Mouse (Mus musculus) heart, postnatal 25 days (tissue): ENCODE data around the gene Hsd17b3. TPM values are rescaled to one million over a fixed set of nuclear protein-coding genes. Genes with fewer than 3 reads are reported as not detected.
"Not testable (repeated sequence)": the region's sequence is repeated elsewhere in the genome, so short reads cannot be mapped to it uniquely, and the experiment has no call there.

Source experiments
- DNase-seq: peaks from one replicate; pipeline ENCODE4 v3.0.0; 2022; ENCODE audit warnings: low spot score
- intact Hi-C: fragments of 180-260 bp; cut with DNase I; formaldehyde crosslinking; loops from one replicate; pipeline ENCODE4 v1.15.1; 2025
- total RNA-seq, 2 experiments: library from RNA; stranded (reverse); gene quantifications; 2 replicates each; pipeline ENCODE4 v1.2.3; 2021

The Hsd17b3 gene
- total RNA-seq, 2 experiments from 2014 or later = not detected

DNA sequence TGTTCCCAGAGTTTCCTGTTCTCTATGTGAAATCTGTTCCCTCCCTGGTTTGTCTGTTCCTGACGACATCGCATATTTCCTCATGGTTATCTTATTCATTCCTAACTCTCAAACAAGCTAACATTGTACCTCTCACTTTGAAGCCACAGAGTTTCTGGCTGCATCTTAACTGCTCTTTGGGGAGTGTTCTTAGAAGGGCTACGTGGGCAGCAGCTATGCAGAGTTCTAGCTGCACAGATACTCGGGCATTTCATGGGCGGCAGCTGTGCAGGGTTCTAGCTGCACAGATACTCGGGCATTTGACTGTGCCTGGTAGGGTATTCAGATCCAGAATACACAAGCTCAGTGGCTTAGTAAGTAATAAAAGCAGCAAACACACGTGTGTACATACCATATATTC, 973 bp downstream of the Hsd17b3 start:
- intact Hi-C loops = no loop called here
- no peak for DNase-seq

DNA sequence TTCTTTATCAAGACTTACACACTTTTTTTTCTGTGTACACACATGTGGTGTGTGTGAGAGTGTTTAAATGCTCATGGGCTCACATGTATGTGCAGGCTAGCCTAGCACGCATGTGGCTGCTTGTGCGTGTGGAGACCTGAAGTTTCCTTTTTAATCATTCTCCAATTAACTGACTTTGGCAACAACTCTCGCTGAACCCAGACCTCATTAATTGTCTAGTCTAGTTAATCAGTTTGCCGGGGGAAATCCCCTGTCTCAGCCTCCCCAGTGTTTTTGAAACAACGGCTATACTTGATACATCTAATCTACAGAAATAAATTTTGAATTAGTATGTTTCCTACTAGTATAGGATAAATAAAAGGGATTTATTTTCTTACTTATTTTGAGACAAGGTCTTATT, 3.0 kb downstream of the Hsd17b3 start:
- DNase-seq = no peak
- intact Hi-C loops = no loop called here

DNA sequence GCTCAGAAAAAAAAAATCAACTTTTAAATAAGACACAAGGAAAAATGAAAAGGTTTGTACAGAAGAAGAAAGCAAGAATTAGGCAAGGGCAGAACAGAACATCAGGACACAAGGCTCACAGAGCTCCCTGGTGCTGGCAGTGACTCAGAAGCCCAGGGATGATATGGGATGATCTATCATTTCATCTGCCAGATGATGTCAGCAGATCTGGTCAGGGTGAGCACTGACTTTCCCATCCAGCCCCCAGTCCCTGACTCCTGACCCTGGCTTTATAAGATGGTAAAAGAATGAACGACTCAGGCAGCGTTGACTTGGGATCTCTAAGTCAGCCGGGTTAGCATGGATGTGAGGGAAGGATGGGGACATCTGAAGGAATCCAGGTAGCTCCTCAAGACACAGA, 5.7 kb downstream of the Hsd17b3 start:
- DNase-seq = no peak
- intact Hi-C loops = no loop called here

DNA sequence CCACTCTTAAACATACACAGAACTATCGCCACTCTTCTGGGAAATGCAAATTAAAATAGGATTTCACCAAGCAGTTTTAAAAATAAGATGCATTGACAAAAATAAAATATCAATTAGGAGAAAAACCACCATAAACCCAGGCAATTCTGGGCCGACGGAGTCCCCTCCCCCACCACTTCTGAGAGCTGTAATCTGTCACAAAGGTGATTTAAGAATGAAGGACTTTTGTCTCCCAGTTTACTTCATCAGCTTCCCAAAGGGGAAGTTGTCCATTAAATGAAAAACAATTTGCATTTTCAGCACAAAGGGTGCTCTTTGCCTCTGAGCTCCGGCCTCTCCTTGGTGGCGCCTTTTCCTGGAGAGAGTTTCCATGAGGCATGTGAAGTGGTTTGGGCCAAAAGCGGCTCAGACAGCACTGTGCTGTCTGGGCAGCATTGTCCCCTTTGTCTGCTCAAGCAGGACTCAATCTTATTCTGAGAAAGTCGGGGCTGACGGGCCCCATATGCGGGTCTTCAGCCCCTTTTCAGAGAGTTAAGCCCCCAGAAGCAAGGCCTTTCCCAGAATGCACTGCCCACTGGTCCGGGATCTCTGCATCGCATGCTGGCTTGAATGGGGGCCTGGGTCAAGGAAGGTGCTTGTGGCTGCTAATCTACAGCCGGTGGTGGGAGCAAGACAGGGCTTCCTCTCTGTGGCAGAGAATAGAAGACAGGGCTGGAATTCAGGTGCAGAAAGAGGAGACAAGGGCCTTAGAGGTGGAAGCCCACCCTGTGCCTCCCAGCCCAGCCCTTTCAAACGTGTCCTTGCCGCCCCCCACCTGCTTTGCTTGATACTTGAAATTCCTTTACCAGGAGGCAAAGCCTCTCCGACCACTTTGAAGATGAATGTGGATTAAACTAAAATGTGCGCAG, 7.8 kb downstream of the Hsd17b3 start:
- intact Hi-C loops = no loop called here

DNA sequence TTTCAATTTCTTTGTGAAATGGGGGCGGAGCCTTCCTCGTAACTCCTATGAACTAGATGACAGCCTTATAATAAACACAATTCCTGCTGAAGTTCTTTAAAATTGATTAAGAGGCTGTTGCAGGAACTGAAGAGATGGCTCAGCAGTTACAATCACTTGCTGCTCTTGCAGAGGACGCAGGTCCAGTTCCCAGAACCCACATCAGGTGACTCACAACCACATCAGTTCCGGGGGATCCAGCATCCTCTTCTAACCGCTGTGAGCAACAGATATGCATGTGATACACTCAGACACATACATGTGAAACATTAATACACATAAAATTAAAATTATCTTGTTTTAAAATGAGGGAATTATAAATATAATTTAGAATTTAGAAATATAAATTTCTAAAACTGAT, 11.4 kb downstream of the Hsd17b3 start:
- DNase-seq = no peak
- intact Hi-C loops = no loop called here

More for the DNA sequence above, 7.8 kb downstream of the Hsd17b3 start:
- no peak for DNase-seq

DNA sequence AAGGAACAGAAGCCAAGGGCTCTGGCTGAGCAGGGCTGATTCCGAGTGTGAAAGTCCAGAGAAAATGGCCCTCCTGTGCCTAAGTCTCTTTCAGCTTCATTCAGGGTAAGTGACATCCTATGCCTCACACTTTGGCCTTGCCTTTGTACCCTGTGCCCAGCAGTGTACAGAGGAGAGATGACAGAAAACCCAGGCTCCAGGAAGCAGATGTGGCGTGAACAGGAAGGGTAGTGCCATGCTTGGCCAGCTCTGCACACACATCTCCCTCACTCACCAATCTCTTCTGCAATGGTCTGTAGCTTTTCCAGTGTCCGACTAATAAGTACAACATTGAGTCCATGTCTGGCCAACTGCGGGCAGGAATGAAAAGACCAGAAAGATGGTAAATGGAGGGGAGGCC, 13.0 kb downstream of the Hsd17b3 start:
- intact Hi-C loops = no loop called here
- DNase-seq = no peak

DNA sequence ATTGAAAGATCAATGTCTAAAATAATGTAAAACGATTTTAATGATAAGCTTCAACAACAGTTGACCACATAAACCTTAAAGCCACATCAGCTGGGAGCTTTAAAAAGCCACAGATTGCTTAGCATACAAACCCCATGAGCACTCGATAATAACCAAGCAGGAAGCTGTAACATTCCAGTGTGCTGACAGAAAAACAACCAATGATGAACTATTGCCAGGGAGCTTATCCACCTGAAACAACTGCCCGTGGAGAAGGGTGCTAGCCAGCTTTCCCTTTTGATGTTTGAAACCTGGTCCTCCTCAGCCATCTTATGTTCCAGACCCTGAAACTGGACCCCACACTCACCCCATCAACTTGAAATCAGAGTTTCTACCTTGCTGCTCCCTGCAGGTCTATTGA, 22.4 kb downstream of the Hsd17b3 start:
- no peak for DNase-seq
- intact Hi-C loops = no loop called here

DNA sequence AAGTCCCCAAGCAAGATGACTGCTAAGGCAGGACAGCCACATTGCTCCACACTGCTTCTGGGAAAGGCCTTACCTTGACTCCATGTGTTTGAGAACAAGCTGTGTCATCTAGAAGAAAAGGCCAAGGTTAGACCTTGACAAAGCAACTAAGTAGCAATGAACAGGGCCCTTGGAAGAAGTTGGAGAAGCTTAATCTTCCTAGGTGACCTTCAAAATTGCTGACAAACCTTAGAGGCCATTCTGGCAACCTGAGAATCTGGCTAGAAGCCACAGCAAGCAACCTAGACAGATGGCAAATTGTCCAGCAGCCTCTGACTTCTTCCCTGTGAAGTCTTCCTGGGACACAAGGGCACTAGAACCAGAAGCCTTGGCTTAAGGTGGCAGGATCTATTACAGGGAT, 24.8 kb downstream of the Hsd17b3 start:
- no peak for DNase-seq
- intact Hi-C loops = no loop called here

DNA sequence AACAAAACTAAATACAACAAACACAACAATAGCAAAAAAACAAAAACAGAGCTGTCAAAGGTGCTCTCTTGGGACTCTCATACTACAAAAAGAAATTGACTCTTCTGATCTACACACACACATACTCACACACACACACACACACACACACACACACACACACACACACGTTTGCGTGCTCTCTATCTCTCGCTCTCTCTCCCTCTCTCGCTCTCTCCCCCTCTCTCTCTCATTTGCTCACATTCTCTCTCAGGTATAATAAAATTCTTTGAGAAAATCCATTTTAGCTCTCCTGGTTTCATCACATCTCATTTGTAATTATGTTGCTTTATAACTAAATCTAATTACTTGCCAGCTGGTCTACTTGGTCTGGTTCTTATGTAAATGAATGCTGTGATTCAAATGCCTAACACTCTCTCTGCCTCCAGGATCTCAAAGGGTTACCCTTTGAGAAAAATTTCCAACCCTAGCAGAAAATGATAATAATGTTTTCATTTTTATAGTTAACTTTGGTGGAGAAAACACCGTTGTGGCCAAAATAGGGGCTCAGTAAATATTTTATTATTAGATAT, 28.0 kb downstream of the Hsd17b3 start:
- no peak for DNase-seq
- intact Hi-C loops = no loop called here

DNA sequence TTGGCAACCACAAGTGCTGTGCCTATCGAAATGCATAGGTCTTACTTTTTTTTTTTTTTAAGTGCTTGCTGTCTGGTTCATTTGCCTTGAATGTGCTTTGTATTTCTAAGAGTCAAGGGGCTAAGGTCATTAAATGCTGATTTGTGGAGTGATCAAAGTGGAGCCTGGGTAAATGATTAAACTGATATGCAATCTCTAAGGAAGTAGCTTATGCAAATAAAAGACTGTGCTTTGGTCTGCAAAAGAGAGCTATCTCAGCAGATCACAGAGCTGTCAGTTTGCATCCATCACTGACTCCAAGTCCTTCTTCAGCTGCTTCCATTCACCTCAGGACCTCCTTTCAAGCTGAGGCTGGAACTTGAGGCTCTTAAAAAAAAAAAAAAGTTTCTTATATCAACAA, 35.1 kb downstream of the Hsd17b3 start:
- intact Hi-C loops = loop anchor here (5.0 kb wide), 1 partner anchor 38 kb away; no protein-coding TSS in a partner anchor
- DNase-seq = no peak

DNA sequence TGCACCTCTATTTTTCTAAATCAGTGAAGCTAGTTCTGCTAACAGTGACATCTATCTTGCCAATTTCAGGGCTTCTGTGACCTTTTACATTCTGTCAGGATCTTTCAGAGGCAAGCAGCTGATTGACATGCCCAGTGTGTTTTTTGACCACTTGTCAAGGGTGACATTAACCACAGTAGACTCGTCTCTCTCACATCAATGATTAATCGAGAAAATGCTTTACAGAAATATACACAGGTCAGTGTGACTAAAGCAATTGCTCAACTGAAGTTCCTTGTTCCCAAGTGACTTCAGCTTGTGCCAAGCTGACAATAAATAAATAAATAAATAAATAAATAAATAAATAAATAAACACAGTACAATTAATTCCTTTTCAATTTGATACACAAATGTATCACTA, 36.7 kb downstream of the Hsd17b3 start:
- intact Hi-C loops = loop anchor here (5.0 kb wide), 1 partner anchor 40 kb away; no protein-coding TSS in a partner anchor
- not testable (repeated sequence) for DNase-seq

DNA sequence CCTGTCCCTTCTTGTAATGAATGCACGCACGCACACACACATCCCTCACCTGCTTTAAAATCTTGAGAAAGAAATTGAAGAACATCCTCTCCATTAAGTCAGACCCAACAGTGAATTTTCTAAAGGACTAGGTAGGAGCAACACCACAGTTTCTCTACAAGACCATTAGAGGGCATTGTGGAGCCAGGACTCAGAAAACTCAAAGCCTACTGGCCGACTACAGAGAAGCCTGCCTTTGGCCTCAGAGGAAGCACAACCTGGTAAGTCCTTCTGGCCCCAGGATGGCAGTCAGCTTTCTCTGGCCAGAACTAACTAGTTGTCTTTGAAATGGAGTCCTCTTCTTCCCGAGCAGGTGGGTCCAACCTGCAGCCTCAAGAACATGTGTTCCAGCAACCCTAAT, 38.1 kb downstream of the Hsd17b3 start:
- intact Hi-C loops = loop anchor here (5.0 kb wide), 1 partner anchor 41 kb away; no protein-coding TSS in a partner anchor
- no peak for DNase-seq

DNA sequence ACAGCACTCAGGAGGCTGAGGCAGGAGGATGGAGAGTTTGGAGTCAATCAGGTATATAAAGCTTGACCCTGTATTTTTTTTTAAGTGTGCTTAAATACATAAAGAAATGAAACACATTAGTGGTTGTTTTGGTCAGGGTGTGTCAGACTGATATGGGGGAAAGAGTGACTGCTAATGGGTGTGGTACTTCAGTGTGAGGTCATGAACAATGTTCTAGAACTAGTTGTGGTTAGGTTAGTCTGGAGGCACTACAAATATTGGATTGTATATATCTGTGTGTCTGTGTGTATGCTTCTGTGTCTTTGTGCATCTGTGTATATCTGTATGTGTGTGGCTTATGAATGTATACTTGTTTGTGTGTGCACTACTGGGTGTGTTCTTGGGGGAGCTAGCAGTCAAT, 39.5 kb downstream of the Hsd17b3 start:
- intact Hi-C loops = no loop called here
- no peak for DNase-seq

DNA sequence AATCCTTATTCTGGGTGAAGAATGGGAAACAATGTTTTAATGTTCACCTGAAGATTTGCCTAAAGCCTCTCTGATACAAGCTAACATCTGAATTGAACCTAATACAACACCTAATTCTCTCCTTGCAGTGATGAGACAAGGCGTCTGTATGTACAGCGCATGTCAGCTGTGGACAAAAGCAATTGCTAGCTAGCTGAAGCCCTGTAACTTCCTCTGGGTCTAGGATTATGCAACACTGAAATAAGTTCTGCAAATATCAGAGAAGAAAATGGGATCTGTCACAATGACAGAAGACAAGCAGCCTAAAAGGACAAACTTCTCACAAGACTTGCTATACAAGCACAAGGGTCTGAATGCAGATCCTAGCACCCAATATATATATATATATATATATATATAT, 40.6 kb downstream of the Hsd17b3 start:
- intact Hi-C loops = no loop called here
- no peak for DNase-seq

DNA sequence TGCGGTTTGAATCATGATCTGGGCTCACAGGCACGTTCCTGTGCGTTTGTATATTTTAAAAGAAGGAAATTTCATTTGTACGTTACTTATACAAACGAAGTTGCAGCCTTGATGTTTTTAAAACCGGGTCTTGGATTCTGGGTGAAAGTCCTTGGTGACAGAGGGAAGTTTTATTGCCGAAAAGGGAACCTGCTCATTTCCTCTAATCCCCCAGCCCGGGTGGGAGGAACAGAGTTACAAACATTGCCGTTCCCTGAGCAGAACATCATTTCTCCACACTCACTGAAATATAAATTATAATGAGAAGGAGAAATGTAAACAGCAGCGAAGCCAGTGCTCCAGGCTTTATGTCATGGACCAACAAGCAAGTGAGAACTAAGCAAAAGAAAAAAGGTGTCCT, 49.1 kb downstream of the Hsd17b3 start:
- DNase-seq = no peak
- intact Hi-C loops = loop anchor here (5.0 to 10.0 kb wide), 4 partner anchors 188 to 675 kb away; no protein-coding TSS in a partner anchor

DNA sequence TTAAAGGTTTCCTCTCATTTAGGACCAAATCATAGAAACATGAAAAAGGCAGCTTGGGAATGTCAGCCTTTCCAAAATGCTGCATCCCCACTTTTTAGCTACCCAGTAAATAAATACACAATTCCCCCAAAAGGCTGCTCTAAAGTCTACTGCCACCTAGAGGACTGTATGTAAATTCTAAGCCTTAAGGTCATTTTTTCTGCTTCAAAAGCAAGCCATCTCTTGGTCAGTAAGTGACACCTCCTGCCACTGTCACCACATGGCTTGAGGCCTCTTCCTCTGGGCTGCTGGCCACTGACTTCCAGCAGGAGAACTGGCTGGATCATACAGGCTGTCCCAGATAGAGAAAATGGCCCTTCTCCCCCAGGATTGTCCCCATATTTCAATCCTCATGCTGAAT, 50.9 kb downstream of the Hsd17b3 start:
- intact Hi-C loops = loop anchor here (5.0 to 10.0 kb wide), 4 partner anchors 186 to 673 kb away; no protein-coding TSS in a partner anchor
- DNase-seq = no peak

DNA sequence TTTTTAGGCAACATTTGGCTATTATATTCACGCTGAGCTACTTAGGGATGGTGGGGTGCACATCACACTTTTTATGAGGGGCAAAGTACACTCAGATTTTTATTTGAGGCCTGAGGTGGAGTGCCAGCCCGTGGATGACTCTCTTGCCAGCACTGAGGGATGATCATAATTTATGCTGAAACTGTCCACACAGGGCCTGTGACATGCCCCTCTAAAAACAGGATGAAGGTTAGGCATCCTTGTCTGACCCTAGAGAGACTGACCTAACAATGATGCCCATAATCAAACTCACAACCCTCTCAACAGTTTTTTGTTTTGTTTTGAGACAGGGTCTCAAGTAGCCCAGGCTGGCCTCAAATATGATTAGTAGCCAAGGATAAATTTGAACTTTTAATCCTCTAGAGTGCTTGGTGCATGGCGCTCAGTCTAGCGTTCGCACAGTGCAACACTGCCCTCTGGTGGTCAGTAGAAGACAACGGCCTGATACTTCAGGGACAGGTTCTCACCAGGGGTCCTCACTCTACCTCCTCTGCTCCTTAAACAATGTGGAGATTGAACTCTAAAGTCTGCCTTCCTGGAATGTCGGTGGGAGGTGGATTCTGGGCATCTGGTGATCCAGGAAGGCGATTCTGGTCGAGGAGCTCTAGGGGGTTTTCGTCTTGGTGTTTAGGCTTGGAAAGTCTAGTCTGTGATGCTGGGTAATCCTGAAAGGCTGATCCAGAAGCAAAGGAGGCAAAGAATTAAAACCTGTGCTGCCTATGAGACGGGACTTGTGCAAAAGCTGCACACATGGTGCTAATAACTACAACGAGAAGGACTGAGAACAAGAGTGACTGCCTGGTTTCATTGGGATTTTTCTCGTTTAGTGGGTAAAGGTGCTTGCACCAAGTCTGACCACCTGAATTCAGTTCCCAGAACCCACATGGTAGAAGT, 52.7 kb downstream of the Hsd17b3 start:
- intact Hi-C loops = loop anchor here (5.0 to 10.0 kb wide), 4 partner anchors 184 to 672 kb away; no protein-coding TSS in a partner anchor
- no peak for DNase-seq

DNA sequence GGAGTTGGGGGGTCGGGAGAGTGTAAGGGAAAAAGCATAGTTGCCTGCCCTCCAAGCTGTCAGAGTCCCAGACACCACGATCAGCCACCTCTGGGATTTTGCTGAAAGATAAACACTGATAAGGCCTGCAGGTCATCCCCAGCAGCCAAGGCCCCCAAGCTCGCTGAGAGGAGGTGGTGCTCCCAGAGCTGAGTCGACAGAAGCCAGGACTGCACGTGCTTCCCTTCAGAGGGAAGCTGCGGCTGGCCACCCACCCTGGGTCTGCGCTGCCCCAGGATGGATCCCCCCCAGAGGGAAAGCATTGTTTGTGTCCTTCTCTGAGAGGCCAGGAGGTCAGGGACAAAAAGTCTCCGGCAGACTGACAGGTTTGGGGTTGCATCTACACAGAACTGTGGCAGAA, 54.0 kb downstream of the Hsd17b3 start:
- no peak for DNase-seq
- intact Hi-C loops = loop anchor here (5.0 to 10.0 kb wide), 4 partner anchors 183 to 670 kb away; no protein-coding TSS in a partner anchor

DNA sequence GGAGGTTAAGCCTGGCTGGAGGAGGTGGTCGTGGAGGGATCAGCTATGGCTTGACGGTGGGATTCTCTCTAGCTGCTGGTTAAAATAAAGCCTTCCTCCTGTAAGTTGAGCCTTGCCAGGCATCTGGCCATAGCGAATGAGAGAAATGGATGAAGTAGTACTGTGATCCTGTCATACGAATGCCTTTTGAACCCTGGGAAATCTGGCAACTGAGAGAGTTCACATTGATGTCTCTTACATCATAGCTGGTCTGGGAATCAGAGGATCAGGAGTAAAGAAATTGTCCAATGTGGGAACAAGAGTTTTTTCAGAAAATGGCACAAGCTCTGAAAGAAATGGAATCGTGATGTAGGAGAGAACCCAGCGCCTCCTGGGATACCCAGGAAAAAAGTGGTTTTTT, 55.1 kb downstream of the Hsd17b3 start:
- intact Hi-C loops = loop anchor here (10.0 kb wide), 2 partner anchors 519 to 669 kb away; no protein-coding TSS in a partner anchor

DNA sequence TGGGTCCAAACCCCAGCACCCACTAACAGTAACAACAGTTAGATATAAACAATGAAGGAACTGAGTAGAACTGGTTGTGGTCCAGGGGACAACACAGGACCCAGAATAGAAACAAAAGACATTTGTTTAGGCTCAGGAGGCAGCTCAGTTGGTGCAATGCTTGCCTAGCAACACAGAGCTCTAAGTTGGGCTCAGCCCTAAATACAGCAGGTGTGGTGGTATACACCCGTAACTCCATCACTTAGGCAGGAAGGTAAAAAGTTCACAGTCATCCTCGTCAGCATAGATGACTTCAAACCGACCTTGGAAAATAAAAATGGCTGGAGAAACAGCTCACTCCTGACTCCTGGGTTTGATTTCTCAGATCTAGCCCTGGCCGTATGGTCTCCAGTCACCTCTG, 55.8 kb downstream of the Hsd17b3 start:
- intact Hi-C loops = loop anchor here (10.0 kb wide), 2 partner anchors 518 to 668 kb away; no protein-coding TSS in a partner anchor
- DNase-seq = no peak

More for the DNA sequence above, 55.1 kb downstream of the Hsd17b3 start:
- no peak for DNase-seq
